Mouse (Mus musculus) MEL (cell line): Measurements from ENCODE around the gene Arhgef17. TPM values are rescaled to one million over a fixed set of nuclear protein-coding genes. Genes with fewer than 3 reads are reported as not detected.

Source experiments
- DNase-seq: peaks from one replicate; pipeline ENCODE4 v3.0.0; 2011; ENCODE audit warnings: low read depth, low spot score
- H3K27ac ChIP-seq: 2 replicates; pipeline ENCODE4 v1.5.1; 2012; ENCODE audit warnings: low read depth, mild to moderate bottlenecking, control low read depth, low read length, moderate library complexity; ENCODE audit not compliant: control insufficient read depth
- H3K27me3 ChIP-seq, 2 experiments: fragments of 150-350 bp in 1 of 2; sonication (generic) in 1 of 2; 2 replicates each; pipeline ENCODE4 v1.6.1; 2012; ENCODE audit warnings: low read length in 2 of 2, mild to moderate bottlenecking in 2 of 2, improper control_type of control experiment in 1 of 2, moderate library complexity in 1 of 2; ENCODE audit not compliant: insufficient read depth in 2 of 2, control insufficient read depth in 1 of 2
- H3K36me3 ChIP-seq, 2 experiments: 2 replicates each; pipeline ENCODE4 v1.6.1; 2012 to 2014; ENCODE audit warnings: low read length in 2 of 2, improper control_type of control experiment in 1 of 2, inconsistent platforms in 1 of 2, mild to moderate bottlenecking in 1 of 2; ENCODE audit not compliant: insufficient read depth in 2 of 2, control insufficient read depth in 1 of 2
- H3K4me1 ChIP-seq, 2 experiments: fragments of 150-350 bp in 1 of 2; sonication (generic) in 1 of 2; 2 replicates each; pipeline ENCODE4 v1.6.1; 2012; ENCODE audit warnings: low read length in 2 of 2, improper control_type of control experiment in 1 of 2, mild to moderate bottlenecking in 1 of 2; ENCODE audit not compliant: insufficient read depth in 2 of 2, control insufficient read depth in 1 of 2
- H3K4me3 ChIP-seq, 2 experiments: fragments of 150-350 bp in 1 of 2; sonication (generic) in 1 of 2; 2 replicates each; pipeline ENCODE4 v1.5.1; 2012; ENCODE audit warnings: low read depth in 2 of 2, low read length in 2 of 2, mild to moderate bottlenecking in 2 of 2, moderate library complexity in 2 of 2, control low read depth in 1 of 2, improper control_type of control experiment in 1 of 2; ENCODE audit not compliant: control insufficient read depth in 1 of 2, insufficient read depth in 1 of 2
- H3K79me2 ChIP-seq: 2 replicates; pipeline ENCODE4 v1.6.1; 2012; ENCODE audit warnings: mild to moderate bottlenecking, low read length, moderate library complexity; ENCODE audit not compliant: control insufficient read depth, poor library complexity, insufficient read depth
- H3K9ac ChIP-seq: 2 replicates; pipeline ENCODE4 v1.6.1; 2012; ENCODE audit warnings: low read depth, mild to moderate bottlenecking, control low read depth, low read length, moderate library complexity; ENCODE audit not compliant: control insufficient read depth, poor library complexity, severe bottlenecking
- H3K9me3 ChIP-seq: fragments of 150-350 bp; sonication (generic); replicated peaks from 2 replicates; pipeline ENCODE4 v1.6.1; 2012; ENCODE audit warnings: mild to moderate bottlenecking, low read length, improper control_type of control experiment, moderate library complexity; ENCODE audit not compliant: insufficient read depth
- CHD2 ChIP-seq: IDR thresholded peaks from 2 replicates; pipeline ENCODE4 v1.6.1; 2011; ENCODE audit warnings: low read length, improper control_type of control experiment
- GABPA ChIP-seq: IDR thresholded peaks from 2 replicates; pipeline ENCODE4 v1.6.1; 2012; ENCODE audit warnings: low read depth, mild to moderate bottlenecking, inconsistent platforms, low read length, improper control_type of control experiment, moderate library complexity
- GATA1 ChIP-seq: IDR thresholded peaks from 2 replicates; pipeline ENCODE4 v1.6.1; 2011; ENCODE audit warnings: low read depth, low read length, improper control_type of control experiment
- HCFC1 ChIP-seq: IDR thresholded peaks from 2 replicates; pipeline ENCODE4 v1.6.1; 2012; ENCODE audit warnings: low read depth, mild to moderate bottlenecking, inconsistent platforms, low read length, improper control_type of control experiment, moderate library complexity
- JUND ChIP-seq: IDR thresholded peaks from 2 replicates; pipeline ENCODE4 v1.6.1; 2011; ENCODE audit warnings: low read depth, mild to moderate bottlenecking, improper control_type of control experiment, low read length
- MAFK ChIP-seq: IDR thresholded peaks from 2 replicates; pipeline ENCODE4 v1.6.1; 2011; ENCODE audit warnings: low read depth, mild to moderate bottlenecking, low read length, improper control_type of control experiment, borderline replicate concordance
- MAX ChIP-seq: IDR thresholded peaks from 2 replicates; pipeline ENCODE4 v1.6.1; 2011; ENCODE audit warnings: low read length, improper control_type of control experiment
- MAZ ChIP-seq: IDR thresholded peaks from 2 replicates; pipeline ENCODE4 v1.6.1; 2012; ENCODE audit warnings: low read depth, mild to moderate bottlenecking, inconsistent platforms, low read length, improper control_type of control experiment
- MYB ChIP-seq: IDR thresholded peaks from 2 replicates; pipeline ENCODE4 v1.6.1; 2011; ENCODE audit warnings: mild to moderate bottlenecking, low read depth, low read length, improper control_type of control experiment
- MYC ChIP-seq: IDR thresholded peaks from 2 replicates; pipeline ENCODE4 v1.6.1; 2011; ENCODE audit warnings: low read depth, mild to moderate bottlenecking, low read length, improper control_type of control experiment, moderate library complexity
- NRF1 ChIP-seq: IDR thresholded peaks from 2 replicates; pipeline ENCODE4 v1.6.1; 2014; ENCODE audit warnings: low read depth, mild to moderate bottlenecking, inconsistent platforms, low read length, improper control_type of control experiment, moderate library complexity; ENCODE audit not compliant: poor library complexity, insufficient read depth, severe bottlenecking
- POLR2A ChIP-seq, 2 experiments: IDR thresholded peaks; 2 replicates each; pipeline ENCODE4 v1.6.1; 2011 to 2012; ENCODE audit warnings: low read length in 2 of 2, mild to moderate bottlenecking in 2 of 2, control low read depth in 1 of 2, improper control_type of control experiment in 1 of 2, low read depth in 1 of 2, moderate library complexity in 1 of 2; ENCODE audit not compliant: control insufficient read depth in 1 of 2, insufficient read depth in 1 of 2, poor library complexity in 1 of 2
- POLR2AphosphoS5 ChIP-seq: IDR thresholded peaks from 2 replicates; pipeline ENCODE4 v1.6.1; 2012; ENCODE audit warnings: low read depth, borderline replicate concordance, mild to moderate bottlenecking, inconsistent platforms, low read length, moderate library complexity, mixed read lengths
- RAD21 ChIP-seq: IDR thresholded peaks from 2 replicates; pipeline ENCODE4 v1.6.1; 2011; ENCODE audit warnings: mild to moderate bottlenecking, low read depth, low read length, improper control_type of control experiment
- TAL1 ChIP-seq: IDR thresholded peaks from 2 replicates; pipeline ENCODE4 v1.6.1; 2012; ENCODE audit warnings: mild to moderate bottlenecking, inconsistent platforms, low read length, moderate library complexity, mixed read lengths
- USF1 ChIP-seq: IDR thresholded peaks from 2 replicates; pipeline ENCODE4 v1.6.1; 2014; ENCODE audit warnings: low read depth, mild to moderate bottlenecking, inconsistent platforms, low read length, improper control_type of control experiment, moderate library complexity
- USF2 ChIP-seq, 2 experiments: IDR thresholded peaks; 2 replicates each; pipeline ENCODE4 v1.6.1; 2011 to 2012; ENCODE audit warnings: improper control_type of control experiment in 2 of 2, low read length in 2 of 2, borderline replicate concordance in 1 of 2, inconsistent platforms in 1 of 2, low read depth in 1 of 2, mild to moderate bottlenecking in 1 of 2; ENCODE audit not compliant: insufficient read depth in 1 of 2
- ZKSCAN1 ChIP-seq: IDR thresholded peaks from 2 replicates; pipeline ENCODE4 v1.6.1; 2012; ENCODE audit warnings: low read depth, mild to moderate bottlenecking, inconsistent platforms, low read length, improper control_type of control experiment, moderate library complexity
- polyA plus RNA-seq, 2 experiments: library from polyadenylated mRNA; stranded (reverse) in 1 of 2; unstranded in 1 of 2; fragments of >175 nt in 1 of 2; fragments of >200 nt in 1 of 2; gene quantifications; 2 replicates each; pipeline versions ENCODE4 v1.2.1 to v1.2.4; 2012; ENCODE audit warnings: low replicate concordance in 2 of 2, low read depth in 1 of 2; ENCODE audit not compliant: insufficient read length in 2 of 2, insufficient read depth in 1 of 2, missing spikeins in 1 of 2
- total RNA-seq: library from RNA; depleted of rRNA; stranded (reverse); fragments of 300-350 nt; gene quantifications from 2 replicates; pipeline ENCODE4 v1.2.3, GENCODE M21; 2012

The Arhgef17 gene
- total and polyA plus RNA-seq, 3 experiments, result under 0.01 TPM; not detected in 2

DNA sequence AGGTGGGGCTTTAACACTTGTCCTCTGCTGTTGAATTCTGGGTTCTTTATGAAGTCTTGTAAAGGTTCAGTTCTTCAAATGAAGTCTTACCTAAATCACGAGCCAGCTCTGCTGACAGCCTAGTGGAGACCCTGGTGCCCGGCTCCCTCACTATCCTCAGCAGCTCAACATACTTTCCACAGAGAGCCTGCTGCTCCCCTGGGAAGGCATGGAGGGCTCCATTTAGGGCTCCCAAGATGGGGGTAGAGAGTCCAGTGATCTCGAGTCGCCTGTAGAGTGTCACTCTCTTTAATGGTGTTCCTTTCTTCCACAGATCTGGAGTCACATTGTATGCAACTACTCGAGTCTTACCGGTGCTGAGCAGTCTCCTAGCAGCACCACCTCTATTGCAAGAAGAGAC lies 96.2 kb downstream of the Arhgef17 start:
- H3K4me3 ChIP-seq, result no peak overlapping the region
- no peaks in the 10 kb centered on the region for H3K9me3 ChIP-seq
- no peak overlapping the region for H3K27ac ChIP-seq
- no peak overlapping the region for H3K9ac ChIP-seq
- no peaks in the 10 kb centered on the region for H3K79me2 ChIP-seq
- no peak for DNase-seq
- peaks cover 0 to 11% of the 10 kb centered on the region in 2 experiments; a peak in 2 of 4 replicates for H3K36me3 ChIP-seq
- TF ChIP-seq USF2 (IDR thresholded peaks at IDR 0.05; ENCODE audit: borderline replicate concordance in 1 of 2, insufficient read depth in 1 of 2, low read depth in 1 of 2, low read length in 2 of 2) (no peak), CHD2 (no peak)
- no peaks in the 10 kb centered on the region for H3K27me3 ChIP-seq
- H3K4me1 ChIP-seq, result peaks cover 5 to 19% of the 10 kb centered on the region in 2 experiments

DNA sequence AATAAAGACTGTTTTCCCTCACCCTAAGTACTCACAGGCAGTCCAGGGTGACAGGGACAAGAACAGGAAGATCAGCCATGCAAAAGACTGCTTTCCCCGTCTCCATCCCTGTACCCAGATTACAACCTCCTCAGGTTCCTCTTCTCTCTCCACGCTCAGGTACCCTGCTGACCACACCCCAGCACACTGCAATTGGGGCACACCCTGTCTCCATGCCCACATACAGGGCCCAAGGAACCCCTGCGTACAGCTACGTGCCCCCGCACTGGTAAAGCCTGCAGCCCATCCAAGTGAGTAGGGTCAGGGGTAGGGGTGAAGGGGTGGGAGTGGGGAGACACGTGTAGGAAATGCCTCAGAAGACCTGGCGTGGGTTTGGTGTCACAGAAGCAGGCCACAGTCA lies 96.7 kb downstream of the Arhgef17 start:
- TF ChIP-seq MAX (no peak), JUND (no peak), NRF1 (no peak), MAFK (no peak), RAD21 (no peak), MAZ (no peak), GATA1 (no peak), POLR2AphosphoS5 (no peak), USF1 (no peak)
- TF ChIP-seq, all 39 proteins: peak for 0
- H3K4me3 ChIP-seq, result no peak overlapping the region
- H3K27me3 ChIP-seq, result no peaks in the 10 kb centered on the region
- no peaks in the 10 kb centered on the region for H3K9me3 ChIP-seq
- H3K36me3 ChIP-seq, result peaks cover 0 to 11% of the 10 kb centered on the region in 2 experiments; a peak in 2 of 4 replicates
- DNase-seq, result no peak
- H3K4me1 ChIP-seq, result peaks cover 5 to 14% of the 10 kb centered on the region in 2 experiments
- no peak overlapping the region for H3K9ac ChIP-seq
- no peaks in the 10 kb centered on the region for H3K79me2 ChIP-seq
- no peak overlapping the region for H3K27ac ChIP-seq

DNA sequence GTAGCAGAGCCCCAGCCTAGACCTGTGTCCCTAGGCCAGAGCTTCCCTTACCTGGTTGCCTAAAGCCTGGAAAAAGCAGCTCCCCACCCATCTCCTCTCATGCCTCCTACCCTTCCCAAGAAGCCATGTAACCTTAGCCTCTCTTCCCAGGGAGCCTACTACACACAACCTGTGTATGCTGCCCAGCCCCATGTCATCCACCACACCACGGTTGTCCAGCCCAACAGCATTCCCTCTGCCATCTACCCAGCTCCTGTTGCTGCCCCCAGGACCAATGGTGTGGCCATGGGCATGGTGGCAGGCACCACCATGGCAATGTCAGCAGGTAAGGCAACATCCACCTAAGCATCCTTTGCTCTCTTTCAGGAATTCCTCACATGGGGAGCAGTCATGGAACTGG lies 98.0 kb downstream of the Arhgef17 start:
- Histone ChIP-seq H3K36me3 (no peaks in the 10 kb centered on the region), H3K27ac (no peak overlapping the region), H3K9ac (no peak overlapping the region), H3K4me1 (0 out of 4 replicates have a peak, but pooled peaks cover 0 to 3% of the 10 kb centered on the region in 2 experiments), H3K79me2 (no peaks in the 10 kb centered on the region), H3K4me3 (no peak overlapping the region), H3K9me3 (no peaks in the 10 kb centered on the region), H3K27me3 (no peaks in the 10 kb centered on the region)
- TF ChIP-seq POLR2A (IDR thresholded peaks at IDR 0.05; ENCODE audit: control insufficient read depth in 1 of 2, insufficient read depth in 1 of 2, low read depth in 1 of 2, low read length in 2 of 2, poor library complexity in 1 of 2) (no peak), NRF1 (no peak), MYC (no peak), HCFC1 (no peak), MYB (no peak), ZKSCAN1 (no peak), RAD21 (no peak), GABPA (no peak), GATA1 (no peak), TAL1 (no peak), MAZ (no peak)
- no peak for DNase-seq
